In the genomic region with DNA sequence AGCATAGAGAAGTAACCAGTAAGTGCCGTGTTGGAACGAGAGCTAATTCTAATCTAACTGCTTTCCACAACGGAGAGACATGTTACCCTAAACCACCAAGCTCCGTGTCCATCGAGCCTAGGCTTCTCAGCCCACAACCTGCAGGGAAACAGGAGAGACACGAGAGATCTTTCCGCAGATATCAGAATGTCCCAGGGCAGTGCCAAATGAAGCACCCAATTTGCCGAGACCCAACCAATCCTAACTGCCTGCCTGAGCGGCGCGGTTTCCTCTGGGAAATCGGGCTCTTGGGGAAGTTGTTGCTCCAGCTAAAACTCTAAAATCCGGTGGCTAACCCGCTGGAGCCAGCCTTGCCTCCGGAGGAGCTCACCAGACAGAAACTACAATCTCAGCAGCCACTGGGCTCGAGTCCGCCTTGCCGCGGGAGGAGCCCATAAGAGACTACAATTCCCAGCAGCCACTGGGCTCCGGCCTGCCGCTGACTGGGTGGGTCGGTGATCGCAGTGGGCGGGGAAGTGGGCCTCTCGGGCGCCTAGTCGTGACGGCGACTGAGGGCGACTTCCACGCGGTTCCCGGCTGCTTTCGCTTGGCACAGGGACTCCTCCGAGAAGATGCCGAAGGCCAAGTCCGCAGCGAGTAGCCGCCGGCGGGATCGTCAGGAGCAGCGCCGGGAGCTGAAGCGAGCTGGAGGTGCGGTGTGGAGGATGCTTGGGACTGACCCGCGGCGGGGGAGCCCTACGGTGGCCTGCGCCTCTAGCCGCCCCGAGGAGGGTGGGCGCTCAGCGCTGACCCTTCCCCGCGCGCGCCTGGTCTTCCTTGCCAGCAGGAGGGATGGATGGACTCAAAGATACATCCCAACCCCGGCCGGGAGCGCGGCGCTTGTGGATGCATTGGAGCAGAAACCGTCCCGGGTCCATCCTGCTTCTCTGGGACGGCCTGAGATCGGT, we compare ENCODE assay signal across 8 mouse cellular contexts. TPM values are rescaled to one million over a fixed set of nuclear protein-coding genes. Genes with fewer than 3 reads are reported as not detected.
DNase-seq lines count a peak whose midpoint lies in the region; ATAC-seq lines count a peak whose summit lies in the region.

TSS of gene Dimt1 (plus strand) at position 534 of the 947 bp plus-strand sequence.

- peak; percentile 92 for DNase-seq in adipocyte (ENCODE audit: low spot score)
- DNase-seq in embryo, embryonic 10 days (ENCODE audit: low spot score) = peak; percentile 97
- DNase-seq in gastrocnemius, postnatal 10 days = peak; percentile 92
- peak; percentile 95 for DNase-seq in induced T-regulatory cell, adult 2 months (ENCODE audit: low read depth)
- peak; percentile 86 to 94 for DNase-seq in left cerebral cortex, adult 9 months (ENCODE audit: low spot score in 2 of 2)
- DNase-seq in right cerebral cortex, postnatal 14 days = peak; percentile 94
- DNase-seq in urinary bladder, postnatal 36 days (ENCODE audit: low spot score in 2 of 2) = peak; percentile 91 to 95

- peak; percentile 99 for ATAC-seq in megakaryocyte progenitor cell, adult 5-6 weeks (replicated peaks; ENCODE audit: poor library complexity)

RNA-seq across cellular contexts. Expression of gene Dimt1, which starts in this region (rescaled TPM):
- total RNA-seq in gastrocnemius, postnatal 10 days (2021) = 10 to 100 TPM in 1 of 2 experiments, 1 to 10 TPM in 1; 8.2 to 10.8 TPM
- 30.7 and 34.6 TPM in 2 replicates for total RNA-seq in megakaryocyte progenitor cell, adult 5-6 weeks (2015)
- total RNA-seq in megakaryocyte progenitor cell, adult 5-6 weeks (2017) = 11.5 and 32.2 TPM in 2 replicates

Comparison
In these comparisons a context has a peak if more than half of its experiments do, and no peak if none do; other contexts are left out.
1. Peak in every context shown above with its lines: DNase-seq and ATAC-seq.